Mouse (Mus musculus) adrenal gland (tissue): ENCODE data around the gene Chic2.

Experiments
- intact Hi-C: fragments of 180-260 bp; cut with DNase I; formaldehyde crosslinking; loops from one replicate; pipeline ENCODE4 v1.15.1; 2025

Chic2 gene

GRCm38 (mm10) chr5:75070132-75070531 lies 25.6 kb upstream of the Chic2 start:
- intact Hi-C loops = no loop called here

- intact Hi-C loops = no loop called here
Observed at GRCm38 (mm10) chr5:75067125-75067756, 22.7 kb upstream of the Chic2 start.

GRCm38 (mm10) chr5:75066715-75067114 lies 22.1 kb upstream of the Chic2 start:
- intact Hi-C loops = no loop called here

- intact Hi-C loops = no loop called here
Observed at GRCm38 (mm10) chr5:75063177-75063576, 18.6 kb upstream of the Chic2 start.

GRCm38 (mm10) chr5:75051109-75051508 lies 6.5 kb upstream of the Chic2 start:
- intact Hi-C loops = no loop called here

GRCm38 (mm10) chr5:75046681-75047321 lies 2.2 kb upstream of the Chic2 start:
- intact Hi-C loops = no loop called here

GRCm38 (mm10) chr5:75045371-75045770 lies 797 bp upstream of the Chic2 start:
- intact Hi-C loops = no loop called here

GRCm38 (mm10) chr5:75043621-75044301 lies 813 bp downstream of the Chic2 start:
- intact Hi-C loops = no loop called here

GRCm38 (mm10) chr5:75043011-75043445 lies 1.5 kb downstream of the Chic2 start:
- intact Hi-C loops = no loop called here

GRCm38 (mm10) chr5:75039307-75039706 lies 5.3 kb downstream of the Chic2 start:
- intact Hi-C loops = no loop called here

GRCm38 (mm10) chr5:75035475-75035874 lies 9.1 kb downstream of the Chic2 start:
- intact Hi-C loops = no loop called here

- intact Hi-C loops = no loop called here
Observed at GRCm38 (mm10) chr5:75014768-75015167, 29.8 kb downstream of the Chic2 start.

GRCm38 (mm10) chr5:75012771-75013421 lies 31.7 kb downstream of the Chic2 start:
- intact Hi-C loops = no loop called here

- intact Hi-C loops = no loop called here
Observed at GRCm38 (mm10) chr5:75011985-75012738, 32.4 kb downstream of the Chic2 start.

GRCm38 (mm10) chr5:75004755-75005154 lies 39.8 kb downstream of the Chic2 start:
- intact Hi-C loops = no loop called here

GRCm38 (mm10) chr5:75002109-75002508 lies 42.5 kb downstream of the Chic2 start:
- intact Hi-C loops = no loop called here

- intact Hi-C loops = no loop called here
Observed at GRCm38 (mm10) chr5:74998716-74999512, 45.7 kb downstream of the Chic2 start.

- intact Hi-C loops = no loop called here
Observed at GRCm38 (mm10) chr5:74994947-74995346, 49.6 kb downstream of the Chic2 start.

GRCm38 (mm10) chr5:74984101-74984500 lies 60.5 kb downstream of the Chic2 start:
- intact Hi-C loops = no loop called here

GRCm38 (mm10) chr5:74980574-74980973 lies 64.0 kb downstream of the Chic2 start:
- intact Hi-C loops = no loop called here
